Mouse (Mus musculus): ENCODE measurements around the gene Pdzk1. TPM values are rescaled to one million over a fixed set of nuclear protein-coding genes. Genes with fewer than 3 reads are reported as not detected.

Pdzk1 gene
- polyA plus RNA-seq, 1 experiment: 414 TPM

- H3K4me1 ChIP-seq (ENCODE audit: control insufficient read depth, insufficient read depth, low read length): 0 out of 2 replicates have a peak, but pooled peaks cover 5% of the 10 kb centered on the region
- peak; percentile 21 for DNase-seq
- TF ChIP-seq POLR2A (IDR thresholded peaks at IDR 0.05; ENCODE audit: low read depth, low read length): no peak
- no peak for TF ChIP-seq CTCF (conservative IDR thresholded peaks at IDR 0.05; ENCODE audit: insufficient read depth, insufficient read length, low read depth, low read length)
- WGBS: 59% methylated on average over 3 of the region's 3 CpGs
- no peaks in the 10 kb centered on the region for H3K36me3 ChIP-seq (ENCODE audit: control insufficient read depth, insufficient read depth, low read length)
- H3K27me3 ChIP-seq (replicated peaks; ENCODE audit: control insufficient read depth, insufficient read depth, low read length): no peaks in the 10 kb centered on the region
- no peak overlapping the region for H3K4me3 ChIP-seq (ENCODE audit: insufficient read depth, low read depth, low read length)
- no peak overlapping the region for H3K27ac ChIP-seq (ENCODE audit: insufficient read depth, low read depth, low read length)
Observed at GRCm38 (mm10) chr3:96808651-96809050, 20.4 kb upstream of the Pdzk1 start.

GRCm38 (mm10) chr3:96811232-96811631, 17.9 kb upstream of the Pdzk1 start:
- 92% methylated on average over 3 of the region's 3 CpGs for WGBS
- H3K27me3 ChIP-seq (replicated peaks; ENCODE audit: control insufficient read depth, insufficient read depth, low read length): no peaks in the 10 kb centered on the region
- no peak overlapping the region for H3K4me3 ChIP-seq (ENCODE audit: insufficient read depth, low read depth, low read length)
- H3K4me1 ChIP-seq (ENCODE audit: control insufficient read depth, insufficient read depth, low read length): 0 out of 2 replicates have a peak, but pooled peaks cover 6% of the 10 kb centered on the region
- H3K36me3 ChIP-seq (ENCODE audit: control insufficient read depth, insufficient read depth, low read length): no peaks in the 10 kb centered on the region
- TF ChIP-seq POLR2A (IDR thresholded peaks at IDR 0.05; ENCODE audit: low read depth, low read length) (no peak), CTCF (conservative IDR thresholded peaks at IDR 0.05; ENCODE audit: insufficient read depth, insufficient read length, low read depth, low read length) (no peak)
- H3K27ac ChIP-seq (ENCODE audit: insufficient read depth, low read depth, low read length): no peak overlapping the region
- DNase-seq: no peak

- Histone ChIP-seq H3K36me3 (ENCODE audit: control insufficient read depth, insufficient read depth, low read length) (no peaks in the 10 kb centered on the region), H3K27ac (ENCODE audit: insufficient read depth, low read depth, low read length) (no peak overlapping the region), H3K4me1 (ENCODE audit: control insufficient read depth, insufficient read depth, low read length) (0 out of 2 replicates have a peak, but pooled peaks cover 6% of the 10 kb centered on the region), H3K27me3 (replicated peaks; ENCODE audit: control insufficient read depth, insufficient read depth, low read length) (no peaks in the 10 kb centered on the region), H3K4me3 (ENCODE audit: insufficient read depth, low read depth, low read length) (peak overlapping the region; percentile 28; the same call in 1 of the 2 replicates)
- TF ChIP-seq POLR2A (IDR thresholded peaks at IDR 0.05; ENCODE audit: low read depth, low read length): no peak
- peak; percentile 78 for TF ChIP-seq CTCF (conservative IDR thresholded peaks at IDR 0.05; ENCODE audit: insufficient read depth, insufficient read length, low read depth, low read length)
- peak; percentile 89 for DNase-seq
- 33% methylated on average over 20 of the region's 20 CpGs for WGBS
Observed at GRCm38 (mm10) chr3:96812395-96813091, 16.5 kb upstream of the Pdzk1 start.

GRCm38 (mm10) chr3:96813106-96813505, 16.0 kb upstream of the Pdzk1 start:
- 16% methylated on average over 9 of the region's 9 CpGs for WGBS
- Histone ChIP-seq H3K27ac (ENCODE audit: insufficient read depth, low read depth, low read length) (no peak overlapping the region), H3K36me3 (ENCODE audit: control insufficient read depth, insufficient read depth, low read length) (no peaks in the 10 kb centered on the region), H3K4me3 (ENCODE audit: insufficient read depth, low read depth, low read length) (no peak overlapping the region), H3K4me1 (ENCODE audit: control insufficient read depth, insufficient read depth, low read length) (0 out of 2 replicates have a peak, but pooled peaks cover 6% of the 10 kb centered on the region), H3K27me3 (replicated peaks; ENCODE audit: control insufficient read depth, insufficient read depth, low read length) (no peaks in the 10 kb centered on the region)
- peak; percentile 77 for DNase-seq
- TF ChIP-seq CTCF (conservative IDR thresholded peaks at IDR 0.05; ENCODE audit: insufficient read depth, insufficient read length, low read depth, low read length) (peak; percentile 64), POLR2A (IDR thresholded peaks at IDR 0.05; ENCODE audit: low read depth, low read length) (no peak)

DNA sequence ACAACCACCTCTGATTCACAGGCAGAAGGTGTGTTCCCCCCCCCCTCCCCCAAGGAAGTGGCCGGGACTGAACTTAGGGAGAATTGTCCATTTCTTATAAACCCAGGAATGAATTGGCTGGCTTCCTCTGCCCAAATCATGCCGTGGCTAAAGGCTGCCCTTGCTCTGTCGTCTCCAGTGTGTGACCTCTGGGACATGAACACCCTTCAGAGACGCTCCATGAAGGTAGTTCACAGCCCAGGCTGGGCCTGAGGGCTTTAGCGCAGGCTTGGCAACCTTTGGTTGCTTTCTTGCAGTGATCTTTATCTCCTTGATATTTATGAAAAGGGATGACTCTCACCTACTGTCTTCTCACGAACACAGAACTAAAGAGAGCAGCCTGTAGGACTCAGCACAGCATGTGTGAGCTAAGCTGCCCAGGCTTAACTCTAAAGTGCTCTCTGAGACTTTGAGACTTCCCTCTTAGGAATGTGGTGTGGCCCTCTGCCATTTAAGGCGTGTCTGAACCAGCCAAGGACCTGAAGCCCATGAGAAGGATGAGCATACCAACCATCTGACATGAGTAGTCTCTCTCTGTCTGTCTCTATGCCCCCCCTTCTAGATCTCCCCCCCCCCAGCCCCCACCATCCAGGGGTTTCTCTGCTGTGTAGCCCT, 15.4 kb upstream of the Pdzk1 start:
- peak; percentile 87 for DNase-seq
- 36% methylated on average over 7 of the region's 7 CpGs for WGBS
- TF ChIP-seq CTCF (conservative IDR thresholded peaks at IDR 0.05; ENCODE audit: insufficient read depth, insufficient read length, low read depth, low read length): no peak
- TF ChIP-seq POLR2A (IDR thresholded peaks at IDR 0.05; ENCODE audit: low read depth, low read length): no peak
- H3K36me3 ChIP-seq (ENCODE audit: control insufficient read depth, insufficient read depth, low read length): no peaks in the 10 kb centered on the region
- H3K27me3 ChIP-seq (replicated peaks; ENCODE audit: control insufficient read depth, insufficient read depth, low read length): no peaks in the 10 kb centered on the region
- no peak overlapping the region for H3K4me3 ChIP-seq (ENCODE audit: insufficient read depth, low read depth, low read length)
- no peak overlapping the region for H3K27ac ChIP-seq (ENCODE audit: insufficient read depth, low read depth, low read length)
- 0 out of 2 replicates have a peak, but pooled peaks cover 6% of the 10 kb centered on the region for H3K4me1 ChIP-seq (ENCODE audit: control insufficient read depth, insufficient read depth, low read length)

- DNase-seq: no peak
- 87% methylated on average over 6 of the region's 6 CpGs for WGBS
- TF ChIP-seq POLR2A (IDR thresholded peaks at IDR 0.05; ENCODE audit: low read depth, low read length) (no peak), CTCF (conservative IDR thresholded peaks at IDR 0.05; ENCODE audit: insufficient read depth, insufficient read length, low read depth, low read length) (no peak)
- 0 out of 2 replicates have a peak, but pooled peaks cover 6% of the 10 kb centered on the region for H3K4me1 ChIP-seq (ENCODE audit: control insufficient read depth, insufficient read depth, low read length)
- H3K27me3 ChIP-seq (replicated peaks; ENCODE audit: control insufficient read depth, insufficient read depth, low read length): no peaks in the 10 kb centered on the region
- no peaks in the 10 kb centered on the region for H3K36me3 ChIP-seq (ENCODE audit: control insufficient read depth, insufficient read depth, low read length)
- no peak overlapping the region for H3K27ac ChIP-seq (ENCODE audit: insufficient read depth, low read depth, low read length)
- H3K4me3 ChIP-seq (ENCODE audit: insufficient read depth, low read depth, low read length): no peak overlapping the region
Observed at GRCm38 (mm10) chr3:96814342-96814741, 14.7 kb upstream of the Pdzk1 start.

All from kidney, adult 2 months (tissue).